Mouse (Mus musculus) central nervous system, embryonic 14 days (tissue): ENCODE results near the gene Slc25a16. TPM values are rescaled to one million over a fixed set of nuclear protein-coding genes. Genes with fewer than 3 reads are reported as not detected.

ENCODE experiments used
- polyA plus RNA-seq: library from polyadenylated mRNA; depleted of rRNA; stranded (reverse); fragments of >200 nt; gene quantifications from 2 replicates; pipeline ENCODE4 v1.2.3, GENCODE M21; 2012; rRNA removed

Slc25a16 gene
- 17.1 and 18.0 TPM in 2 replicates for polyA plus RNA-seq

DNA sequence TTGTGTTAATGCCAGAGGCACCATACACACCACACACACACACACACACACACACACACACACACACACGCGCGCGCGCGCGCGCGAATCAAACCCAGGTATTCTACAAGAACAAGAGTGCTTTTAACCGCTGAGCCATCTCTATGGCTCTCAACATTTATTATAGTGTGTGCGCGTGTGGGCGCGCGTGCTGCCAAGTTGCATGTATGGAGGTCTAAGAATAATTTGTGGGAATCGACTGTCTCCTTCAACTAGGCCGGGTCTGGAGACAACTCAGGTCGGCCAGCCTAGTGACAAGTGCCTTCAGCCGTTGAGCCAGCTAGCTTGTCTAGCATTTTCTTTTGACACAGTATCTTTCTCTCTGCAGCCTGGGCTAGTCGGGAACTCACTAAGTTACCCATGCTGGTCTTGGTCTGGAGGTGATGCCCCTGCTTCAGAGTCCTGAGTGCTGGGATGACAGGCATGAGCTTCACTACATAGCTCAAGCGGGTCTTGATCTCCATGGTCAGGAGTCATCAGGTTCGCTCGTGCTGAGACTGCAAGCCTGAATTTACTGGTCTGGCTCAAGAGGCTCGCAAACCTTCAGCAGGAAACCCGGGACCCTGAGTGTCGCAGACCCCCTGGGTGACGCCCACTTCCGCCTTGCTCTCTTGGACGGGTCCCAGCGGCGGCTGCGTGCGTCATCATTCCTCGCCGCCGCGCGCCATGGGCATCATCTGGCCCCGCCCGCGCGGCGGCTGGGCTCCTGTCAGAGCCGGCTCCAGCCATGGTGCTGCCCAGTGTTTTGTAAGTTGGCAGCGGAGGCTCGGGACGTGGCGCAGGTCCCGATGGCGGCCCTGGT, at the start of gene Slc25a16:
Gene Slc25a16 (plus strand): TSS at position 709 of the 841 bp plus-strand sequence.

DNA sequence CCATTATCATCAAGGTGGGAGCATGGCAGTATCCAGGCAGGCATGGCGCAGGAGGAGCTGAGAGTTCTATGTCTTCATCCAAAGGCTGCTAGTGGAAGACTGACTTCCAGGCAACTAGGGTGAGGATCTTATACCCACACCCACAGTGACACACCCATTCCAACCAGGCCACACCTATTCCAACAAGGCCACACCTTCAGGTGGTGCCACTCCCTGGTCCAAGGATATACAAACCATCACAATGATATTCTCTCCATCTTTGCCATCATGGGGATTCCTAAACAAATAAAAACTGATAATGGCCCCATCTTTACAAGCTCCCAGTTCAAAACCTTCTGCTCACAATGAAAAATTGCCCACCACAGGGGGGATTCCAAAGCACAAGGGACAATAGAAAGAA, 11.5 kb upstream of the Slc25a16 start, which contains the start of gene Tet1:
Gene Tet1 (minus strand): TSS at position 101 of the 400 bp plus-strand sequence.

DNA sequence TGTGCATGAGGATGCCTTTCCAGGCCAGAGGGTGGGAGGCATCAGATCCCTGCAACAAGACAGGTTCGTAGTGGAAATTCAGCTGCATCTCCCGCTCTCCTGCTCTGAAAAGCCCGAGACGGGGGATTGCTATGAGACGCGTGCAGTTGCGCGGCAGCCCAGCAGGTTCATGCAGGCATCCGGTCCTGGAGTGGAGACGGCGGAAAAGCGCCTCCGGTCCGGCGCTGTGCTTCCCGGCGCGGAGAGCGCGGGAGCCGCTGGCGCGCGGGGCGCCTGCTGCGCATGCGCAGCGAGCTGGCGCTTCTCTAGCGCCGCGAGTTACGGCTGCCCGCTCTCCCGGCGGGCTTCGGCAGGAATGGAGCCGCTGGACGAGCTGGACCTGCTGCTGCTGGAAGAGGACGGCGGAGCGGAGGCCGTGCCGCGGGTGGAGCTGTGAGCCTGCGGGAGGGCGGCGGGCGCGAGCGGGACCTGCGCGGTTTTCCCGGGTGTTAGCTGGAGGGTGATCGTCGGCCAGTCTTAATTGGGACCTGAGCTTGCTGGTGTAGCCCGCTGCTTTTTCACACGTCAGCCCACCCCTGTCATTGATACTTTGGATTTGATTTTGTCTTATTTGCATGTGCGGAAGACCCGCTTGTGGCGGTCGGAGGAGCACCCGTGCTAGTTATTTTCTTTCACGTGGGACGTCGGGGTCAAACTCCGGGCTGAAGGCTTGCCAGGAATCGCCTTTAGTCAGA, 26.5 kb downstream of the Slc25a16 start, which contains the start of gene Dna2:
Gene Dna2 (plus strand): TSS at position 289 of the 734 bp plus-strand sequence.

DNA sequence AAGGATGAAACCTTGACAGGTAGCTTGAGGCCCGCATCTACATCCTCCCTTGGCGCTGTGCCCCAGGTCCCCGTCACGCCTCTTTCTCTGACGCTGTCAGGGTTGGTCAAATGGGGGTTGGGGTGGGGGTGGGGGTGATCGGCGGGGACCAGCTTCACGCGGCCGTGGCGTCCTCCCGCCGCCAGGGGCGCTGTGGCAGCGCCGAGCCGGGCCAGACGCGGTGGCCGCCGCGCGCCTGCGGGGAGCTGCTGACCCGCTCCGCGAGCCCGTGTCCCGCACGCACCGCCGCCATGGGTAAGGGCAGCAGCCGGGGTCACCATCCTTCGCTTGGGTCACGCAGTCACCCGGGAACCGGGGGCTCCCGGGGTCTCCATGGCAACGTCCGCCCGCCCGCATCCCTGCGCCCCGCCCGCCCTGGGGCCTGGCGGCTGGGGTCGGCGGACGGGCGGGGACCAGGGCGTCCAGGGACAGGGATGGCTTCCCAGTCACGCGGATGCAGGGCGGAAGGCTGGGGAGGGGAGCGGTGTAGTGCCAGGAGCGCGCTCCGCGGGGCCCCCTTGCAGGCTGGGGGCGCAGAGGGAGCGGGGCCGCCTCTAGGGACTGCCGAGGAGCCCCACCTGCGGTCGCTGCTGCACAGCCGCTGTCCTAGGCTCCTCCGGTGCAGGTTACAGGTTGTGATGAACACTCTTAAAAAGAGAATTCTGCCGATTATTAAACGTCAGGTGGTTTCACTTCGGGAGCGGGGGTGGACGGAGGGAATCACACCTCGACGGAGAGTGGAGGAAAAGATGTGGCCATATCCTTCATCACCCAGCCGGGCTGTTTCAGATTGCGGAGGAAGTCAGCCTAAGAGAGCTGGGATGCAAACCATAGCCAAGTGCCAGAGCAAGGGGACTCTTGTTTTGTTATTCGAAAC, 59.9 kb downstream of the Slc25a16 start, which contains the start of gene Rufy2:
Gene Rufy2 (plus strand): TSS at position 185 of the 916 bp plus-strand sequence.

Other genes with a start within 250 kb of the Slc25a16 start
- 2.2 and 2.5 TPM in 2 replicates for gene Stox1, start 194.5 kb upstream of the Slc25a16 start, polyA plus RNA-seq
- gene Ccar1, start 128.3 kb upstream of the Slc25a16 start, polyA plus RNA-seq, result 87.3 and 93.4 TPM in 2 replicates
- gene Tet1, start 11.6 kb upstream of the Slc25a16 start, polyA plus RNA-seq, result 7.3 and 7.6 TPM in 2 replicates
- gene Dna2, start 26.4 kb downstream of the Slc25a16 start, polyA plus RNA-seq, result 14.5 and 17.5 TPM in 2 replicates
- gene Rufy2, start 59.6 kb downstream of the Slc25a16 start, polyA plus RNA-seq, result 41.5 and 42.2 TPM in 2 replicates
- 191 and 199 TPM in 2 replicates for gene Hnrnph3, start 103.6 kb downstream of the Slc25a16 start, polyA plus RNA-seq
- 2.4 and 2.7 TPM in 2 replicates for gene Pbld2, start 103.7 kb downstream of the Slc25a16 start, polyA plus RNA-seq
- 0.27 and 0.51 TPM in 2 replicates for gene Pbld1, start 139.5 kb downstream of the Slc25a16 start, polyA plus RNA-seq
- 2.1 and 3.0 TPM in 2 replicates for gene Atoh7, start 179.0 kb downstream of the Slc25a16 start, polyA plus RNA-seq